Mouse (Mus musculus): ENCODE data around the gene Sh3pxd2a. TPM values are rescaled to one million over a fixed set of nuclear protein-coding genes. Genes with fewer than 3 reads are reported as not detected.

The Sh3pxd2a gene
- total RNA-seq, 2 experiments from 2014 or later = 37.8 to 46.3 TPM

GRCm38 (mm10) chr19:47369008-47369407 is 95.2 kb downstream of the Sh3pxd2a start:
- no peak for DNase-seq

GRCm38 (mm10) chr19:47367271-47367879 is 96.8 kb downstream of the Sh3pxd2a start:
- no peak for DNase-seq

DNA sequence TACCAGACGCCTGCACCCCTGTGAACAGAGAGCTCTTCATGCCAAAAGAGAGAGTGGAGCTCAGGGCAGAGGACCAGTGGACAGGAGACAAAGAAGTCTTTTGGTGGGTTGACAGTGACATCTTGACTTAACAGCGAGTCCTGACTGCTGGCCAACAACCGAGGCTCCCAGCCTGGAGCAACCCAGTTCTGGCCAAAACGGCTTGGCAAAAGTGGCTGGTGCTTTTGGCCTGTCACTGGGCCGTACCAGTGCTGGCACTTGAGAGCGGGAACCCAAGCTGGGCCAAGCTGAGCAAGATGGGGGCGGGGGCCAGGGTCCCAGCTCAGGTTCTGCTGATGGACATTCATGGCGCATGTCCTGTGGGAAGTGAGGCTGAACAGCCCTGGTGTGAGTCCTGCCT is 97.6 kb downstream of the Sh3pxd2a start:
- peak; percentile 69 for DNase-seq

DNA sequence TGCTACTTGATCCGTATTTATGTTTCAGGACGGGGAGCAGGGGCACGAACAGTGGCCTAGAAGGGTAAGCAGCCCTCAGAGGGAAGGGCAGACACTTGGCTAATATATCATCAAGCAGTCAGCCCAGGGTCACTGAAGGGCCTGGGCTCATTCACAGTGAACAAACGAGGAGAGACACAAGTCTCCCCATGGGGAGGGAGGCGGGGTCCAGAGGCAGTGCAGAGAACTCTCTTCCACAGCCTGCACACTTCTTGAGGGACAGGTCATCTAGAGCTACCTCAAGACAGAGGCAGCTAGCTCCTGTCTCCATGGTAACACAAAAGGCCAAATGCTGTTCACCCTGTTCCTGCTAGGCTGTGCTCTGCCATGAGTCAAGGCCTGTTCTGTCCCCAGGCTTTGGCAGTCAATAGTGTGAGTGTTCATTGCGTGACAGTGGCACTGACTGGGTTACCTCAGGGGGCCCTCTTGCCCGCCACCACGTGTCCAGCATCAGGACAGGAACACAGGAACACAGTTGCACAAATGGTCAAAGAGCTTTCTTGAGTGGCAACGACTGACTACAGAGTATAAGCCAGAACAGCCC is 101.0 kb downstream of the Sh3pxd2a start:
- no peak for DNase-seq

DNA sequence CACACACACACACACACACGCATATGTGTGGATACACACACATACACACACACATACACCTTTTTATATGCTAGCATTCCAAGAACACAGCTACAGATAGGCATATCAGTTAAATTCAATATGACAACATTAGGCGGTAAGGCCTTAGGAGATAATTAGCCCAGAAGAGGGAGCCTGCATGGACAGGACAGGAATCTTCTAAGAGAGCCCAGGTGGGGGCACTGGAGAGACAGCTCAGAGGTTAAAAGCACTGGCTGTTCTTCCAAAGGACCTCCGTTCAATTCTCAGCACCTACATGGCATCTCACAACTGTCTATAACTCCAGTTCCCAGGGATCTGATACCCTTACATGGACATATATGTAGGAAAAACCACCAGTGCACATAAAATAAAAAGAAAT is 103.3 kb downstream of the Sh3pxd2a start:
- no peak for DNase-seq

DNA sequence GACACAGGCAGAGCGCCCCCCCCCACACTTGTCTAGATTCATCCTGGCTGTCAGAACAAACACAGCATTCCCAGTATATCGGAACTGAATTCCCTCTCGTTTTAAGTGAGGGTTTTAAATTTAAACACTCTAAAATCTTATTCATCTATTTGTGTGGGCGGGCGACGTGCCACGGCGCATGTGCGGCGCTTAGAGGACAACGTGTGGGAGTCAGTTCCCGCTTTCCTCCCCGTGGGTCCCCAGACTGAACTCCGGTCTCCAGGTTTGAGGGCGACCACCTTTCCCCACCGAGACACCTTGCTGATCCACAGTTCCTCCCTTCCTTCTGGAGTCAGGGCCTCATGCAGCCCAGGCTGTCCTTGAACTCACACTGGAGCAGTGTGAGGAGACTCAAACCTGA is 104.2 kb downstream of the Sh3pxd2a start:
- no peak for DNase-seq

- DNase-seq = no peak
Observed at GRCm38 (mm10) chr19:47359166-47359931, 104.9 kb downstream of the Sh3pxd2a start.

DNA sequence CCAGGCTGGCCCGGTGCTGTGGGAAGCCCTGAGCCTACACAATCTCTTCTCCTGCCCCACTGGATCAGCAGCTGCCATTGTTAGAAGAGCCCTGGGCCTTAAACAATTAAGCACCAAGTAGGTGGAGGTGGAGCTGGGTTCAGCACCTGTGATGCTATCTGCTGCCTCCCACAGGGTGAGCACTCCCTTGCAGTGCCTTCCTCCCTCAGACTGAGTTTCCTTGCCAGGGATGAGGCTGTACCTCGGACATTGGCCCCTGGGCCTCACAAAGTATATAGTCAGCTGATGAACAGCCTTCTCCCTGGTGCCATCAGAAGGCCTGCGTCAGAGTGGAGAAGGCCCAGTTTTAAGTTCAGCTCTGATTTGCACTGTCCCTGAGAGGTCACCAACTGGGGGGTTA is 106.9 kb downstream of the Sh3pxd2a start:
- DNase-seq = no peak

GRCm38 (mm10) chr19:47356188-47356857 is 107.9 kb downstream of the Sh3pxd2a start:
- peak; percentile 55 for DNase-seq

DNA sequence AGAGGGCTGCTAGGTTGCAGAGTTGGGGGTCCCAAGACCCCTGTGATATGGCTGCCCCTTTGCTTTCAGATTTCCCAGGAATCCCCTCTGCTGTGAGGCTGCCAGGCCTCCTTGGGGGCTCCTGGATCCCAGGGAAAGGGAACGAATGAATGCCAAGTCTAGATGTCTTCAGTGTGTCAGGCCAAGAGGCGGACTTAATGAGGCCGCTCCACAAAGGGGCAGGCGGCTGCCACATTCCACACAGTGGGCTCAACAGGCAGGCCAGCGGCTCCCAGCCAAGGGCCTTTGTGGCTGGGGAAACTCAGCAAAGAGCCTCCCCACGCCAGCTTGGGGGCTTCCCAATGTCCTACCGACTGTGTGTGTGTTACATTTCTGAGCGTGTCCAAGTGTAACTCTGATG is 109.7 kb downstream of the Sh3pxd2a start:
- no peak for DNase-seq

DNA sequence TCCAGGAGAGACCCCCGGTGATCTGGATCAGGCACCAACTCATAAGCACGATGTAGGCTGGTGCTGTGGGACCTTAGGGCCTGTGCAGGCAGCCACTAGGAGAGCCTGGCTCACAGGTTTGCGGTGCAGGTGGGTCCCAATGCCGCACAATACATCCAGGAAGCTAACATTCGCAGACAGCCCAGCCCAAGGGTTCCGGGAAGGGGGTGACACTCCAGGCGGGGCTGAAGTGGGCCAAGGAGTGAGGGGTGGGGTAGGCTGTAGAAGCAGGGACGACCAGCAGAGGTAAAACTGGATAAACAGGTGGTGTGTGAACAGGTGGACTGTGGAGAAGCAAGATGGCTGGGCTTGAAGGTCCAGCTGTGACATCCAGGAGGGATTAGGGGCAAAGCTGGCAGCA is 115.2 kb downstream of the Sh3pxd2a start:
- no peak for DNase-seq

DNA sequence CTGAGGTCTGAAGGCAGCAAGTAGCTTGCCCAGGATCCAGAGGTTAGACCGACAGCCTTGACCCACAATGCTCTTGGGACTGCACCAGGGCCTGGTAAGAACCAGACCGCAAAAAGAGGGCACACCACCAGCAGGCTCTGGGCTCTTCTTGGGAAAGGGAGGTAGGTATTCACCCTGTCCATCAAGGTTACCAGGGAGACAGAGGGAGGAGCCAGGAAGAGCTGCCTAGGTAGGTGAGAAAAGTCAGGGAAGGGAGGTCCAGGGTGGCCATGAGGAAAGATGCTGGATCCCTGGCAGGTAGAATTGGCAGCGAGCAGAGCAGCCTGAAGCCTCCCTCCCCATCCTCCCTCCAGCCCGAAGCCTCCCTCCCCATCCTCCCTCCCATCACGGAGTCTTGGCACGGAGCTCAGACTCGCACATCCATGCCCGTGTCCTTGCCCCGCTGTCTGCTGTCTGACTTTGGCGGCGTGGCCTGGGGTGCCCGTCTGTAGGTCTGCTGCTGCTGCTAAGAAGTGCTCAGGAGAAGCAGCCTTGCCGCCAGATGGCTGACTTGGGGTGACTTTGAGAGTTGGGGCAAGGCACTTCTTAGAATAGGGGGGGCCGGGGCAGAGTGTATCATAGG is 115.7 kb downstream of the Sh3pxd2a start:
- DNase-seq = no peak

GRCm38 (mm10) chr19:47347021-47347643 is 117.1 kb downstream of the Sh3pxd2a start:
- DNase-seq = no peak

- DNase-seq = no peak
Observed at GRCm38 (mm10) chr19:47346606-47347005, 117.6 kb downstream of the Sh3pxd2a start.

DNA sequence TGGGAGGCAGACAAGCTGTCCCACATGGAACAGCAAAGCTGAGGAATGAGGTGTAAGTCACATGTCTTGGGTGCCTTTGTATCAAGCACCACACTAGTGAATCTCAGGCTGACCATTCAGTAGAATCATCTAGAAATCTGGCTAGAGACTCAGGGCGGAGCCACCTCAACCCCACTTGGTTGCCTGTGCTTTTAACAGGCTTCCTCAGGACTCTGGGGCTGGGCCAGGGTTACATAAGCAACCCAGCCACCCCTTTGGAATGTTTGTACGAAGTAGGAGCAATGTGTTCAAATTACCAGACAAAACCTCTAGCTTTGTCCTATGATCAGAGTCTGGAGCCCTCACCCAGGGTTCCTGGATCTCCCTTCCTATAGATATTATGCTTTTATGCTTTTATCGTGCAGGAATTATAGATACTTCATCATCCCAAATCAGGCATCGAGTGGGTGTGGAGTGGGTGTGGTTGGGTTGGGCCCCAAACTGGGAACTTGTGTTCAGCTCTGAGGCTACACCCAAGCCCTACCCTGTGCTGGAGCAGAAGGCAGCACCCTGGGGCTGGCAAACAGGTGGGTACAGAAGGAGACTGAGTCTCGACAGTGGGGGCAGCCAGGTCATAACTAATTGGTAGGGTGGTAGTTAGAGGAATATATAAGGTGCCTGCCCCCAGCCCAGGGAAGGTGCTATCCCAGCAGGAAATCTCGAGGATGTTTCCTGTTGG is 118.2 kb downstream of the Sh3pxd2a start:
- peak; percentile 52 for DNase-seq

DNA sequence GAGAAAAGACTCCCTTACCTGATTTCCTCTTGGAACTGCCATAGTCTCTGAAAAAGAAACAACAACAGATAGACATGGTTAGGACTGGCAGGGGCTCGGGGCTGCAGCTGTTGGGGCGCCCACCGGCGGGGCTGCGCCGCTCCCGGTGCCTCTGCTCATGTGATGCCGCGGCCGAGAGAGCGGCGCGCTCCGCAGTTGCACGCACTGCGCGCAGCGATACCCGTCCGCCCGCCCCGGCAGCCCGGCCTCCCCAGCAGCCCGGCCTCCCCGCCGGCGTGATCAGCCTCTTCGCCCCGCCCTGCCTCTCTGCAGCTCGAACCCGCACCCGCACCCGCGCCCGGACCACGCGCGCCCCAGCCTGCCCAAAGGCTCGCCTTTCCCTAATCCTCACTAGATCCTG is 120.8 kb downstream of the Sh3pxd2a start:
- DNase-seq = no peak

DNA sequence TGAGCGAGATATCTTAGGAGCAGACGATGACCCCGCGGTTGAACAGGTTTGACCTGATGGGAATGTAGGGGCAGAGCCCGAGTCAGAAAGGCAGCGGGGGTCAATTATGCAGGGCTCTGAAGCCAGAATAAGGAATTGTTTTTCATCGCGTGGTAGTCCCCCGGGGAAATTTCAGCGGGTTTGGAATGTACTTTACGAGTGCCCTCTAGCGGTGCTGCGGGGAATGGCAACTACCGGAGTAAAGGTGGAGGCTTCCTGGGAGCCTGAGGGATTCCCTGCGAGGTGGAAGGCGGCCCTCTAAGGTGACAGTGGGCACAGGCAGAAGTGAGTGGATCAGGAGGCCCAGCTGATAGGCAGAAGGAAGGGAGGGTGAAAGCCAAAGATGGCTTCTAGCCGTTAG is 125.0 kb downstream of the Sh3pxd2a start:
- peak; percentile 57 for DNase-seq

DNA sequence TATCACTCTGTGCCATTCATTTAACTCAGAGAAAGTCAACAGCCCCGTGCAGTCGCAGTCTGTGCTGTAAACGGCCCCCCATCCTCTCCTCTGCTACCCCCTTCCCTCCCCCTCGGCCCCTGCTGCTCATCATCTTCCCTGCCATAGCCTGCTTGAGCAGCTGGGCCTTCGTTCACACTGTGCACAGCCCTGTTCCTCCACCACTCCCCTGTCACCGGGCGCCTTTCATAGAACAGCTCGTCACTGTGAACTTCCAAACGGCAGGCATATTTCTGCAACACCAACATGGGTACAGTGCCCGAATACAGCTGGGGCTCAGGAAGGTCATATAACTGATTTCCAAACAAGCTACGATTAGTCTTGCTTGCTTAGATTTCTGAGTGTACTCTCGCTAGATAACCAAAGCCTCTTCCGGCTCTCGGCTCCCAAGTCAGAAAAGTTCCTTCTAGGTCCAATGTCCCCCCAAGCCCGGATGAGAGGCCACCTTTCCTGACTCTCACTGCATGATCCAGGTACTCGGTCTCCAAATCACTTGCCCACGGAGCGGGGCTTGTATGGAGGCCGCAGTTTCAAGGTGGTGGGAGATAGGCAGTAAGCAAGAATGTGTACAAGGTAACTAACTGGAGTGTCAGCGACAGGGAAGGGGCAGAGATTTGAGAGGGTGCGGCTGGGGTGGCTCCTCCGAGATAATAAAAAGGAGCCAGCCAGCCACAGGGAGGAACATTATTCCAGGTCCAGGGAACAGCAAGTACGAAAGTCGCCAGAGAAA is 125.6 kb downstream of the Sh3pxd2a start:
- DNase-seq = no peak

- DNase-seq = peak; percentile 82
Observed at GRCm38 (mm10) chr19:47337743-47338142, 126.5 kb downstream of the Sh3pxd2a start.

DNA sequence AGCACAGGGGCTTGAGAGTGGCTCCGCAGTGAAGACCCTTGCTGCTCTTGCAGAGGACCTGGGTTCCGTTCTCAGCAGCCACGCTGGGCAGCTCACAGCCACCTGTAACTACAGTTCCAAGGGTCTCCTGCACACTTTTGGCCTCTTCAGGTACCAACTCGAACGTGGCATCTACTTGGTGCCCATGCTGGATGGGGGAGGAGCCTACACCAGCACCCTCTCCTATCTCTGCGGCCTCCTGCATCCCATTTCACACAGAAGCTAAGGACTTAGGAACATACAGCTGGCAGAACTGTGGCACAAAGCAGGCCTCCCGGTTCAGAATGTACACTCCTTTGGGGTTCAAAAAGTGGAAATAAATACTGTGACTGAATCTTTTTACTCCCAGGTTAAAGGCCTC is 127.0 kb downstream of the Sh3pxd2a start:
- no peak for DNase-seq

- DNase-seq = no peak
Observed at GRCm38 (mm10) chr19:47335262-47335661, 128.9 kb downstream of the Sh3pxd2a start.

All from gastrocnemius, postnatal 25 days (tissue).